Comparison of ENCODE assay signal across 9 mouse cellular contexts in genomic region chr2:33885264-33885651, GRCm38 (mm10). TPM values are rescaled to one million over a fixed set of nuclear protein-coding genes. Genes with fewer than 3 reads are reported as not detected.
DNase-seq lines count a peak whose midpoint lies in the region; ATAC-seq and TF ChIP-seq lines count a peak whose summit lies in the region.
"Had no signal": no experiment of that assay in that cellular context is flagged by ENCODE, and none has a peak within 500 bp of the region (broad histone marks: within the 10 kb centered on the region; RNA-seq: fewer than 3 reads in every experiment).

No protein-coding gene starts in this region.

- peaks cover 36% of the 10 kb centered on the region for H3K36me3 ChIP-seq in megakaryocyte, embryonic 14.5 days (replicated peaks; ENCODE audit: low read length)
- H3K36me3 ChIP-seq in liver, embryonic 16.5 days (ENCODE audit: control insufficient read depth, insufficient read depth): no peaks in the 10 kb centered on the region
- no peaks in the 10 kb centered on the region for H3K36me3 ChIP-seq in neural tube, embryonic 15.5 days
- H3K36me3 ChIP-seq: lung, embryonic 15.5 days had no signal

- no peak overlapping the region for H3K4me2 ChIP-seq in liver, embryonic 16.5 days (ENCODE audit: low read depth, low read length)
- H3K4me2 ChIP-seq in neural tube, embryonic 15.5 days: peak overlapping the region; percentile 79

- peaks cover 18% of the 10 kb centered on the region for H3K4me1 ChIP-seq in cerebellum, adult 2 months (ENCODE audit: control insufficient read depth, insufficient read depth, low read length)
- peaks cover 83% of the 10 kb centered on the region for H3K4me1 ChIP-seq in megakaryocyte, embryonic 14.5 days
- H3K4me1 ChIP-seq in liver, embryonic 16.5 days (ENCODE audit: control insufficient read depth, low read depth, low read length): peaks cover 23% of the 10 kb centered on the region
- H3K4me1 ChIP-seq in neural tube, embryonic 15.5 days: peaks cover 59% of the 10 kb centered on the region

- H3K9ac ChIP-seq in liver, embryonic 16.5 days (ENCODE audit: low read depth, low read length): peak overlapping the region; percentile 13; the same call in 1 of the 2 replicates
- H3K9ac ChIP-seq in neural tube, embryonic 15.5 days (replicated peaks): no peak overlapping the region
- H3K9ac ChIP-seq: lung, embryonic 15.5 days had no signal

- H3K27ac ChIP-seq in cerebellum, adult 2 months (ENCODE audit: insufficient read depth, low read length): no peak overlapping the region
- H3K27ac ChIP-seq in liver, embryonic 16.5 days (ENCODE audit: low read length): peak overlapping the region; percentile 11; the same call in 1 of the 2 replicates
- H3K27ac ChIP-seq in neural tube, embryonic 15.5 days (replicated peaks): peak overlapping the region; percentile 59
- H3K27ac ChIP-seq: lung, embryonic 15.5 days had no signal

- 78% methylated on average over 3 of the region's 3 CpGs for WGBS in cerebellum, adult 2 months
- WGBS in liver, embryonic 16.5 days (ENCODE audit: insufficient replicate concordance): 80% methylated on average over 3 of the region's 3 CpGs
- 63% methylated on average over 3 of the region's 3 CpGs for WGBS in neural tube, embryonic 15.5 days

- DNase-seq in cerebellum, postnatal 10 days: peak; percentile 45 to 52
- DNase-seq in cerebellum, adult 2 months: no peak
- DNase-seq in thymus, postnatal 14 days: no peak
- DNase-seq in right cerebral cortex, adult 18-20 months: no peak

- no peaks in the 10 kb centered on the region for H3K9me3 ChIP-seq in megakaryocyte, embryonic 14.5 days
- no peaks in the 10 kb centered on the region for H3K9me3 ChIP-seq in liver, embryonic 16.5 days (replicated peaks; ENCODE audit: control insufficient read depth, low read length)
- H3K9me3 ChIP-seq in neural tube, embryonic 15.5 days (replicated peaks): no peaks in the 10 kb centered on the region
- H3K9me3 ChIP-seq: lung, embryonic 15.5 days had no signal

- no peak overlapping the region for H3K4me3 ChIP-seq in cerebellum, adult 2 months (replicated peaks; ENCODE audit: insufficient read depth, low read depth, low read length)
- peak overlapping the region; percentile 99 for H3K4me3 ChIP-seq in megakaryocyte, embryonic 14.5 days (replicated peaks)
- no peak overlapping the region for H3K4me3 ChIP-seq in liver, embryonic 16.5 days (ENCODE audit: low read depth, low read length)
- peak overlapping the region; percentile 12; the same call in 1 of the 2 replicates for H3K4me3 ChIP-seq in neural tube, embryonic 15.5 days (replicated peaks)

- TF ChIP-seq CTCF in cerebellum, adult 2 months (IDR thresholded peaks at IDR 0.05; ENCODE audit: borderline replicate concordance, insufficient read depth, low read depth, low read length): no peak

- TF ChIP-seq POLR2A in cerebellum, adult 2 months (IDR thresholded peaks at IDR 0.05; ENCODE audit: borderline replicate concordance, insufficient read depth, low read length): no peak

- no peak for ATAC-seq in megakaryocyte, adult 5-6 weeks (ENCODE audit: poor library complexity, severe bottlenecking)
- no peak for ATAC-seq in liver, embryonic 16.5 days (ENCODE audit: low read depth)
- no peak for ATAC-seq in neural tube, embryonic 15.5 days (ENCODE audit: low FRiP score)

- H3K27me3 ChIP-seq in cerebellum, adult 2 months (ENCODE audit: control insufficient read depth, insufficient read depth, low read length): no peaks in the 10 kb centered on the region
- H3K27me3 ChIP-seq in megakaryocyte, embryonic 14.5 days (replicated peaks): no peaks in the 10 kb centered on the region
- H3K27me3 ChIP-seq in liver, embryonic 16.5 days (ENCODE audit: control insufficient read depth, insufficient read depth, low read depth, low read length): no peaks in the 10 kb centered on the region
- no peaks in the 10 kb centered on the region for H3K27me3 ChIP-seq in neural tube, embryonic 15.5 days (replicated peaks)
- H3K27me3 ChIP-seq: lung, embryonic 15.5 days had no signal

RNA-seq across cellular contexts. Expression of gene Mvb12b, which starts 2.5 kb away (rescaled TPM):
- polyA plus RNA-seq in cerebellum, adult 2 months (2012; rRNA removed): 68.4 and 70.8 TPM in 2 replicates
- 181 and 204 TPM in 2 replicates for polyA plus RNA-seq in megakaryocyte, embryonic 14.5 days (2012; ENCODE audit: insufficient read depth, low replicate concordance)
- total RNA-seq in megakaryocyte, adult 5-6 weeks (2015): 22.2 and 23.9 TPM in 2 replicates
- total RNA-seq in megakaryocyte, adult 5-6 weeks (2017): 9.5 and 10.1 TPM in 2 replicates
- polyA plus RNA-seq in liver, embryonic 16.5 days (2015; fragmentation: Nextera tagmentation; extraction: Ambion mirVana): 8.7 and 11.0 TPM in 2 replicates
- 49.5 and 52.2 TPM in 2 replicates for polyA plus RNA-seq in neural tube, embryonic 15.5 days (2015; fragmentation: Nextera tagmentation; extraction: Ambion mirVana)

Comparison
In these comparisons a context has a peak if more than half of its experiments do, and no peak if none do; other contexts are left out.
1. DNase-seq: peak in cerebellum, postnatal 10 days (2 of 2); none in cerebellum, adult 2 months (0 of 2), thymus, postnatal 14 days (single experiment) and right cerebral cortex, adult 18-20 months (single experiment).
2. H3K4me3 ChIP-seq: peak in megakaryocyte, embryonic 14.5 days (single experiment) and neural tube, embryonic 15.5 days (single experiment); none in cerebellum, adult 2 months (single experiment) and liver, embryonic 16.5 days (single experiment).